Mouse (Mus musculus) left cerebral cortex, postnatal 10 days (tissue): ENCODE results near the gene Pkp4. TPM values are rescaled to one million over a fixed set of nuclear protein-coding genes. Genes with fewer than 3 reads are reported as not detected.

Experiments
- DNase-seq, 2 experiments: peaks; one replicate each; pipeline ENCODE4 v3.0.0; 2021 to 2022; ENCODE audit warnings: low spot score in 2 of 2, mixed read lengths in 1 of 2; ENCODE audit errors: extremely low spot score in 1 of 2
- intact Hi-C: fragments of 180-260 bp; cut with DNase I; formaldehyde crosslinking; loops from one replicate; pipeline ENCODE4 v1.15.1; 2025
- total RNA-seq, 2 experiments: library from RNA; stranded (reverse); gene quantifications; 2 replicates each; pipeline ENCODE4 v1.2.3; 2021

Pkp4 gene
- total RNA-seq, 2 experiments from 2014 or later: 208 to 229 TPM

- DNase-seq: no peak
- intact Hi-C loops: no loop called here
Observed at GRCm38 (mm10) chr2:59301671-59302070, 141.0 kb downstream of the Pkp4 start.

DNA sequence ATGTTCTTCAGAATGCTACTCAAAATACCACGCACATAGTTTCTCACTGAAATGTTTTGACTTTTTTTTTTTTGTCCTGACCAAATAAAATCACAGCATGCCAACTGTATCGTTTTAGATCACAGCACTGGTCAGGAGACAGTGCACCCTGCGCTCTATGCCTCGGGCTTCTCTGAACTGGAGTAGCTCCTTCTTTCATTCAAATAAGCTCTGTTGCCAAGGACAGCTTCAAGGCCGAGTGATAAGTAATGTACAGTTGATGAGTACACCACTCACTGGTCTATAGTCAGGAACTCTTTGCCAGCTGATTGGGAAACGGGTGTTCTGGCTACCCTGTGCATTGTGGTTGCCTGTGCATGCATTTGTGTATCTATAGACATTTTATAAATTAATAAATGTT lies 141.8 kb downstream of the Pkp4 start:
- intact Hi-C loops: no loop called here
- no peak for DNase-seq

GRCm38 (mm10) chr2:59303530-59304063 lies 142.9 kb downstream of the Pkp4 start:
- no peak for DNase-seq
- intact Hi-C loops: no loop called here

GRCm38 (mm10) chr2:59307302-59307701 lies 146.7 kb downstream of the Pkp4 start:
- no peak for DNase-seq
- intact Hi-C loops: no loop called here

GRCm38 (mm10) chr2:59308055-59308454 lies 147.4 kb downstream of the Pkp4 start:
- no peak for DNase-seq
- intact Hi-C loops: no loop called here

GRCm38 (mm10) chr2:59313293-59313692 lies 152.6 kb downstream of the Pkp4 start:
- no peak for DNase-seq
- intact Hi-C loops: loop anchor here (5.0 kb wide), 1 partner anchor 151 kb away; the partner anchor contains the start of genes Ccdc148 and Pkp4

DNA sequence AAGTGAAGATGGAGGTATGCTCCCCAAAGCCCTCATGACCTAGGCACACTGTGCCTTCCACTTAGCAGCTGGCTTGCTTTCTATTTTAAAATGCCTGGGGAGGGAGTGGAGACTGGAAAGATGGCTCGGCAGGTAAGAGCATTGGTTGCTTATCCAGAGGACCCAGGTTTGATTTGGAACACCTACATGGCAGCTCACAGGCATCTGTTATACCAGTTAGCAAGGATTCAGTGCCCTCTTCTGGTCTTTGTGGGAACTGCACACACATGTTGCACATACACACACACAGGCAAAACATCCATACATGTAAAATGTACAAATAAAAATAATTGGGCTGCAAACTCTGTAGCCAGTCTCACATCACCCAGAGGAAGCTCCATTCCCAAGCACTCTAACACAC lies 158.0 kb downstream of the Pkp4 start:
- no peak for DNase-seq

GRCm38 (mm10) chr2:59327946-59328345 lies 167.3 kb downstream of the Pkp4 start:
- intact Hi-C loops: no loop called here

More for the DNA sequence above, 158.0 kb downstream of the Pkp4 start:
- intact Hi-C loops: no loop called here

DNA sequence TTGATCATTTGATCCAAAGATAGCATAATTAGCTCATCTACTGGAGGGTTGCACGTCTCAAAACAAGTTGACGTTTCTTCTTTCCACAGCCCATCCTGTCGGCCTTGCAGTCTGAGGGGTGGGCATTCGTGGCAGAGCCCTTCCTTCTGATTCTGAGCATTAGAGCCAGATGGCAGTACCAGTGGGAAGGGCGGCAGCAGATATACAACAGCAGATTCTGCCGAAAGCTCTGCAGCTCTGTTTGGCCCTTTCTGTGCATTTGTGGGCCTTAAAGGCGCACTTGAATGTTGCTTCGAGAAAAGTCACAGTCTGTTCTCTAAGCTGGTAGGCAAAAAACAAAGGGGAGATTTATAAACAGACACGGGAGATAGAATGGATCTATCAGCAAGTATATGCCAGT lies 170.4 kb downstream of the Pkp4 start:
- intact Hi-C loops: no loop called here
- no peak for DNase-seq

More at GRCm38 (mm10) chr2:59327946-59328345, 167.3 kb downstream of the Pkp4 start:
- DNase-seq: no peak

DNA sequence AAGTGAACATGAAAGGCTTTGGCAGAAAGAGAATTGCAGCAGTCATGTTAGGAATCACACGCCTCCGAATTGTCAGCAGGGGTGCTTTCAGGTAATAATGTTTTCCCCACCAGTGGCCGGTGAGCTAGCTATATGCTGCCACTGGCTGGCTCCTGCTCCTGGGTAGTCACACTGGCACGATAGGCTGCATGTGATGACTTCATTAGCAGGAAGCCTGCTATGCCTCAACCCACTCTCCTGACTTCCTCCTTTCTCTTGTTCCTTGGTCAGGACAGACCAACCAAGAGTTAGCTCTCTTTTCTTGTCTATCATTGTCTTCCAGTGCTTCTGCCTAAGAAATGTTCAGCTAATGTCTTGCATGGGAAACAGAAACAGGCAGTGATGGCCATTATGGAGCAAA lies 171.9 kb downstream of the Pkp4 start:
- intact Hi-C loops: no loop called here
- DNase-seq: no peak

- DNase-seq: no peak
Observed at GRCm38 (mm10) chr2:59338501-59338900, 177.9 kb downstream of the Pkp4 start.

GRCm38 (mm10) chr2:59338926-59339325 lies 178.3 kb downstream of the Pkp4 start:
- DNase-seq: no peak
- intact Hi-C loops: no loop called here

More at GRCm38 (mm10) chr2:59338501-59338900, 177.9 kb downstream of the Pkp4 start:
- intact Hi-C loops: no loop called here

GRCm38 (mm10) chr2:59339776-59340539 lies 179.3 kb downstream of the Pkp4 start:
- intact Hi-C loops: no loop called here
- DNase-seq: no peak

GRCm38 (mm10) chr2:59340878-59341277 lies 180.2 kb downstream of the Pkp4 start:
- DNase-seq: no peak
- intact Hi-C loops: no loop called here

- DNase-seq: no peak
Observed at GRCm38 (mm10) chr2:59342591-59343210, 182.1 kb downstream of the Pkp4 start.

DNA sequence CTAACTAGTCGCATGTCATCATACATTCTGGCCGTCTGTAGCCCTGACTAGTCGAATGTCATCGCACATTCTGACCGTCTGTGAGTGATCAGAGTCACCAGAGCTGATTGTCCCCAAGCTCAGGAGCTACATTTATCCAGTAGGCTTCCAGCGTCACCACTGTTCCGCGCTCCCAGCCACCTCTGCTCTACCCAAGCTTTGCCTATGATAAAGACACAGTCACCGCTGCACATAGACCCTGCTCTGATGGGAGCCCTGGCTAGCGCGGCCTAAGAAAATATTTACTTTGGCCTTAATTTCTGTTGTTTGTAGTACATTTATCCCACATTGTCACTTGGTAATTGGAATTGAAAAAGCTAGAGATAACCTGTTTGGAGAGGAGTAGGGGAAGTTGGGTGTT lies 183.2 kb downstream of the Pkp4 start:
- intact Hi-C loops: no loop called here
- no peak for DNase-seq

More at GRCm38 (mm10) chr2:59342591-59343210, 182.1 kb downstream of the Pkp4 start:
- intact Hi-C loops: no loop called here

GRCm38 (mm10) chr2:59344699-59345098 lies 184.0 kb downstream of the Pkp4 start:
- DNase-seq: no peak
- intact Hi-C loops: no loop called here

DNA sequence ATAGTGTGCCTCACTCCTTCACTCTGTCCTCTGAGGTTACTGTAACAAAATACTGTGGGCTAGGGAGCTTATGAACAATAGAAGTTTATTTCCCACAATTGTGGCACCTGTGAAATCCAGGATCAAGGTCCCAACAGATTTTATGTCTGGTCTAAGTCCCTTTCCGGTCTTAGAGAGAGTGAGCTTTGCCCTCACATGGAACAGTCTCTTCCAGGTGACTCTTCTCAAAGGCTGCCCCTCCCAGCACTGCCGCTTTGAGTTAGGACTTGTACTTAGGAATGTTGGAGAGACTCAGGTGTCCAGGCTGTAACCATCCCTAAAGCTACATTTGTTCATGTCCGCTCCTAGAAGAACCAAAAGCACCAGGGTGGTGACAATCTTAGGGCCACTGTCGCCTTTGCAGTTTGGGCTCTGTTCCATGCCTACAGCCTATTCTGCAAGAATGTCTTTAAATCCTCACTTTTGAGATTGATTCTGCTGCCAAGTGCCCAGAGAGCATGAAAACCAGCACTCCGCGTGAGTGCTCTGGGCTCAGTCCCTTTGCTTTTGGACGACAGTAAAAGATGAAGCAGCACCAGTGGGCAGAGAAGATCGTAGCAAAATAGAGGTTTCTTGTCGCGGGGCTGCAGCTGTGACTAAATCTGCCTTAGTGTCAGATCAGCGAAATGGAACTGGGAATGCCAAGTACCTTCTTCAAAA lies 184.6 kb downstream of the Pkp4 start:
- intact Hi-C loops: no loop called here
- no peak for DNase-seq

GRCm38 (mm10) chr2:59346443-59346842 lies 185.8 kb downstream of the Pkp4 start:
- intact Hi-C loops: no loop called here
- peak in 1 of 2 experiments; percentile 60 for DNase-seq
